Mouse (Mus musculus): Measurements from ENCODE around the gene Tecpr1.

DNA sequence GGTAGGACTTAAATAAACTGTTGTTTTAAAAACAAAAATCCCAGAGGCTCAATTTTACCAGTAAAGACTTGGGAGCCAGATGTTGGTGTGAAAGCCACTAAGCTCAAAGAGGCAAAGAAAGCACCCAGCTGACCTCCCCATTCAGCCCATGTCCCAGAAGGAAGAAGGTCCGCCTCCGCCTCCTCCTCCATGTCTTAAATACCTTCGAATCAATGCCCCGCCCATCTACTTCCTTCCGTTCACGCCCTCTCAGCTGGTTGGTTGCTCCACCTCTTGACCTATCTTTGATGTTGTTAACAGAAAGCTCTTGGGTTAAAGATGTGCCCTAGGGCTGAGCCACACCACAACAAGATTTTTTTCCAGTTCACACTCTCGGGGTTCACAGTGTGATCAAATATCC, 6.8 kb upstream of the Tecpr1 start:
- TF ChIP-seq CTCF (IDR thresholded peaks at IDR 0.05; ENCODE audit: low read depth), result no peak
- no peak for TF ChIP-seq EP300 (IDR thresholded peaks at IDR 0.05; ENCODE audit: low read depth)
